9 mouse cellular contexts compared by ENCODE assay signal in the genomic region with DNA sequence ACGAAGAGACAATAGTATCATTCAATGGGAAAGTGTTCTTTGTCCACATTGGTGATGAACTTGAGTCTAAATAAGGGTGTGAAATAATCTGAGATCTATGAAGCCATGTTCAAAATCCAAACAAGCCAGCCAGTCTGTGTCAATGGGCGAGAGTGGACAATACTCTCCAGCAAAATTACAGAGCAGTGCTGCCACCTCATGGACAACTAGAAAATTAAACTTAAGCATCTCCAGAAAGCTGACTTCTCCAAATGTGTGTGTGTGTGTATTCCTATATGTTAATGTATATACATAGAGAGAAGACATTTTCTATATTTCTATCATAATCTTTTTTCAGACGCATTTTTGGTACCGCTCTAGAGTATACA. TPM values are rescaled to one million over a fixed set of nuclear protein-coding genes. Genes with fewer than 3 reads are reported as not detected.
DNase-seq lines count a peak whose midpoint lies in the region; ATAC-seq and TF ChIP-seq lines count a peak whose summit lies in the region.
"Had no signal": no experiment of that assay in that cellular context is flagged by ENCODE, and none has a peak within 500 bp of the region (broad histone marks: within the 10 kb centered on the region; RNA-seq: fewer than 3 reads in every experiment).

No protein-coding gene starts in this region.

- H3K4me3 ChIP-seq in heart, embryonic 10.5 days: no peak overlapping the region
- no peak overlapping the region for H3K4me3 ChIP-seq in midbrain, embryonic 11.5 days (ENCODE audit: low read depth, low read length)
- no peak overlapping the region for H3K4me3 ChIP-seq in spleen, adult 2 months (ENCODE audit: extremely low read depth, insufficient read depth, insufficient read length)
- H3K4me3 ChIP-seq: lung, embryonic 15.5 days had no signal

- intact Hi-C loops in left cerebral cortex, postnatal 10 days (cut with DNase I): loop anchor here (2.0 kb wide), 1 partner anchor 144 kb away; no protein-coding TSS in a partner anchor

- H3K4me2 ChIP-seq in midbrain, embryonic 11.5 days: no peak overlapping the region
- H3K4me2 ChIP-seq: lung, embryonic 15.5 days had no signal

- no peak for TF ChIP-seq POLR2A in spleen, adult 2 months (IDR thresholded peaks at IDR 0.05; ENCODE audit: low read depth, low read length)

- no peaks in the 10 kb centered on the region for H3K9me3 ChIP-seq in heart, embryonic 10.5 days
- no peaks in the 10 kb centered on the region for H3K9me3 ChIP-seq in midbrain, embryonic 11.5 days (ENCODE audit: control insufficient read depth, low read length)
- H3K9me3 ChIP-seq: lung, embryonic 15.5 days had no signal

- no peaks in the 10 kb centered on the region for H3K36me3 ChIP-seq in heart, embryonic 10.5 days
- no peaks in the 10 kb centered on the region for H3K36me3 ChIP-seq in midbrain, embryonic 11.5 days (ENCODE audit: control insufficient read depth, insufficient read depth, low read length)
- no peaks in the 10 kb centered on the region for H3K36me3 ChIP-seq in spleen, adult 2 months (ENCODE audit: control insufficient read depth, insufficient read depth, low read length)
- H3K36me3 ChIP-seq: lung, embryonic 15.5 days had no signal

- TF ChIP-seq CTCF in spleen, adult 2 months (IDR thresholded peaks at IDR 0.05; ENCODE audit: extremely low read depth, insufficient read depth, insufficient read length, insufficient replicate concordance): peak; percentile 31; the same call in 1 of the 2 replicates

- no peak overlapping the region for H3K9ac ChIP-seq in midbrain, embryonic 11.5 days (ENCODE audit: low read length)
- H3K9ac ChIP-seq: lung, embryonic 15.5 days had no signal

- peak; percentile 76 for DNase-seq in heart, embryonic 10.5 days (ENCODE audit: low spot score)
- DNase-seq in heart, adult 11 months: no peak
- DNase-seq in adipocyte (ENCODE audit: low spot score): peak; percentile 91
- peak; percentile 84 for DNase-seq in embryo, embryonic 11 days
- peak; percentile 56 to 75 for DNase-seq in left cerebral cortex, postnatal 10 days (ENCODE audit: extremely low spot score in 1 of 2, low spot score in 2 of 2)
- DNase-seq in midbrain, embryonic 11.5 days (ENCODE audit: low spot score, missing footprints): peak; percentile 88
- peak; percentile 38 to 62 for DNase-seq in spleen, adult 2 months (ENCODE audit: low read depth in 1 of 2, low spot score in 2 of 2)

- ATAC-seq in hematopoietic stem cell, adult 5-6 weeks (replicated peaks in 1 of 2; ENCODE audit: insufficient read depth in 1 of 2, low FRiP score in 2 of 2, low TSS enrichment in 1 of 2, low read depth in 1 of 2, poor library complexity in 2 of 2, severe bottlenecking in 2 of 2): peak; percentile 49 to 53; a peak in 2 of 4 replicates
- ATAC-seq in midbrain, embryonic 11.5 days (ENCODE audit: low FRiP score): peak; percentile 79

- no peaks in the 10 kb centered on the region for H3K27me3 ChIP-seq in heart, embryonic 10.5 days (ENCODE audit: insufficient read depth, poor library complexity, severe bottlenecking)
- no peaks in the 10 kb centered on the region for H3K27me3 ChIP-seq in midbrain, embryonic 11.5 days (ENCODE audit: control insufficient read depth, insufficient read depth, low read length)
- H3K27me3 ChIP-seq in spleen, adult 2 months (ENCODE audit: control insufficient read depth, insufficient read depth, low read length): no peaks in the 10 kb centered on the region
- H3K27me3 ChIP-seq: lung, embryonic 15.5 days had no signal

- 28% methylated on average over 4 of the region's 4 CpGs for WGBS in heart, embryonic 10.5 days
- WGBS in midbrain, embryonic 11.5 days: 26% methylated on average over 4 of the region's 4 CpGs
- 38% methylated on average over 4 of the region's 4 CpGs for WGBS in spleen, adult 2 months

- H3K4me1 ChIP-seq in heart, embryonic 10.5 days: no peaks in the 10 kb centered on the region
- no peaks in the 10 kb centered on the region for H3K4me1 ChIP-seq in midbrain, embryonic 11.5 days (ENCODE audit: control insufficient read depth, insufficient read depth, low read length)
- no peaks in the 10 kb centered on the region for H3K4me1 ChIP-seq in spleen, adult 2 months (ENCODE audit: control insufficient read depth, insufficient read depth, insufficient read length)

- no peak overlapping the region for H3K27ac ChIP-seq in heart, embryonic 10.5 days
- no peak overlapping the region for H3K27ac ChIP-seq in midbrain, embryonic 11.5 days (ENCODE audit: low read depth, low read length)
- no peak overlapping the region for H3K27ac ChIP-seq in spleen, adult 2 months (ENCODE audit: insufficient read depth, low read length)
- H3K27ac ChIP-seq: lung, embryonic 15.5 days had no signal

RNA-seq across cellular contexts. Expression of gene Cdk13, which starts 33.6 kb away (rescaled TPM):
- 11.7 and 13.5 TPM in 2 replicates for polyA plus RNA-seq in heart, embryonic 10.5 days (2016; fragmentation: Nextera tagmentation; extraction: Ambion mirVana)
- total RNA-seq in hematopoietic stem cell, adult 5-6 weeks (2017): 74.7 and 107 TPM in 2 replicates
- total RNA-seq in left cerebral cortex, postnatal 10 days (2021): 10 to 100 TPM; 51.2 to 56.1 TPM
- 15.8 and 17.1 TPM in 2 replicates for polyA plus RNA-seq in midbrain, embryonic 11.5 days (2014; fragmentation: Nextera tagmentation; extraction: Ambion mirVana)
- 43.8 and 80.2 TPM in 2 replicates for polyA plus RNA-seq in spleen, adult 2 months (2012; rRNA removed)
